Mouse (Mus musculus): ENCODE results near the gene Sav1. TPM values are rescaled to one million over a fixed set of nuclear protein-coding genes. Genes with fewer than 3 reads are reported as not detected.

Gene Sav1
- polyA plus RNA-seq, 1 experiment from 2014 or later, result 1.8 TPM

Other genes with a start within 250 kb of the Sav1 start
- gene Cdkl1, start 195.7 kb downstream of the Sav1 start, polyA plus RNA-seq (2015; fragmentation: Nextera tagmentation; extraction: Ambion mirVana), result 5.2 and 7.0 TPM in 2 replicates
- 4.6 and 6.1 TPM in 2 replicates for gene Atl1, start 94.4 kb downstream of the Sav1 start, polyA plus RNA-seq (2015; fragmentation: Nextera tagmentation; extraction: Ambion mirVana)
- gene Map4k5, start 93.8 kb downstream of the Sav1 start, polyA plus RNA-seq (2015; fragmentation: Nextera tagmentation; extraction: Ambion mirVana), result 25.2 and 27.5 TPM in 2 replicates
- 7.9 and 9.8 TPM in 2 replicates for gene Nin, start 126.7 kb upstream of the Sav1 start, polyA plus RNA-seq (2015; fragmentation: Nextera tagmentation; extraction: Ambion mirVana)
- not detected in 2 replicates for gene Abhd12b, start 167.1 kb upstream of the Sav1 start, polyA plus RNA-seq (2015; fragmentation: Nextera tagmentation; extraction: Ambion mirVana)
- gene Pygl, start 244.5 kb upstream of the Sav1 start, polyA plus RNA-seq (2015; fragmentation: Nextera tagmentation; extraction: Ambion mirVana), result 52.9 and 54.1 TPM in 2 replicates